Mouse (Mus musculus) heart, adult 2 months (tissue): ENCODE measurements at regions not wholly inside any gene's neighbourhood (a gene's known extent, or its start where the extent isn't known, plus 50 kb on each side); places are given as distances from the start of the nearest gene placed in this dataset.

ENCODE experiments used
- DNase-seq, 2 experiments: peaks; one replicate each; pipeline ENCODE4 v3.0.0; 2021
- H3K27ac ChIP-seq: fragments of 200-600 bp; 2 replicates; pipeline ENCODE4 v1.8.1; 2022
- H3K27me3 ChIP-seq: fragments of 200-500 bp; 2 replicates; pipeline ENCODE4 v1.6.1; 2012; ENCODE audit warnings: mild to moderate bottlenecking, low read length, inconsistent platforms, mixed read lengths; ENCODE audit not compliant: control insufficient read depth, insufficient read depth
- H3K36me3 ChIP-seq: fragments of 200-500 bp; 2 replicates; pipeline ENCODE4 v1.6.1; 2012; ENCODE audit warnings: low read length, inconsistent platforms; ENCODE audit not compliant: control insufficient read depth, insufficient read depth
- H3K4me1 ChIP-seq: fragments of 200-500 bp; 2 replicates; pipeline ENCODE4 v1.6.1; 2011; ENCODE audit warnings: low read length; ENCODE audit not compliant: control insufficient read depth, insufficient read depth
- H3K4me3 ChIP-seq: fragments of 200-600 bp; 2 replicates; pipeline ENCODE4 v1.8.1; 2022
- H3K79me2 ChIP-seq: fragments of 200-500 bp; replicated peaks from 2 replicates; pipeline ENCODE4 v1.6.1; 2012; ENCODE audit warnings: mild to moderate bottlenecking, inconsistent platforms, low read length, moderate library complexity, mixed read lengths; ENCODE audit not compliant: control insufficient read depth, insufficient read depth
- H3K9ac ChIP-seq: fragments of 200-500 bp; 2 replicates; pipeline ENCODE4 v1.6.1; 2012; ENCODE audit warnings: low read depth, mild to moderate bottlenecking, control low read depth, inconsistent platforms, low read length, mixed read lengths
- CTCF ChIP-seq: fragments of 200-600 bp; IDR thresholded peaks from 2 replicates; pipeline ENCODE4 v1.8.1; 2022; ENCODE audit warnings: antibody characterized with exemption, mild to moderate bottlenecking, moderate library complexity
- EP300 ChIP-seq: fragments of 200-500 bp; IDR thresholded peaks from 2 replicates; pipeline ENCODE4 v1.6.1; 2011; ENCODE audit warnings: low read depth, low read length, control low read depth; ENCODE audit not compliant: insufficient read depth
- POLR2A ChIP-seq: fragments of 200-500 bp; IDR thresholded peaks from 2 replicates; pipeline ENCODE4 v1.6.1; 2011; ENCODE audit warnings: mild to moderate bottlenecking, low read depth, low read length, control low read depth; ENCODE audit not compliant: insufficient read depth
- WGBS: fragments of 180-500 bp; shearing (Covaris S2); methylation state at CpG from one replicate; pipeline ENCODE4 v1.1.7; 2018; 5-methylcytosine and 5-hydroxymethylcytosine counted together
- intact Hi-C: fragments of 180-260 bp; cut with DNase I; formaldehyde crosslinking; loops from one replicate; pipeline ENCODE4 v1.15.1; 2025

DNA sequence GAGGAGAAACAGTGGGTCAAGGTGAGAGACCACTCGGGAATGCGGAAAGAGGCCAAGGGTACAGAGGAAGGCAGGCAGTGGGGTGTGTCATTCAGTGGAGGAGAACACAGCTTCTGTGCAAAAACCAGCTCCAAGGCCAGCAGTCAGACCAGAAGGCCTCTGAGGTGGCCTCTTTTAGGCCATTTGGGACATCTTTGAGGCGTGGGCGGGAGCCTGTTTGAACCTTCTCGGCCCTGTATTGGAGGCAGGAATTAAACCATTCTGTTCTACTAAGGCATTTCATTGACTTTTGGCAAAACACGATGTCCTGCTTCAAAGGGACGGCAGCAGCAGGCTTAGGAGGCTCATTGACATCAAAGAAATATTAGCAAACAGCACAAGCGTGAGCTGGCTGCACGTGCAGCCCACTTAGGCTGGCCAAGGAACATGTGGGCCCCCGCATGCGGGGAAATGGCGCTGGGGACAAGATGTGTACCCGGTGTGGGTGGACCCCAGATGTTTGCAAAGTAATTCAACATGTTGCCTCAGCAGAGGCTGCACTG is 190.8 kb upstream of the Zmiz1 start:
- no peaks in the 10 kb centered on the region for H3K4me1 ChIP-seq
- DNase-seq: no peak
- intact Hi-C loops: no loop called here
- no peaks in the 10 kb centered on the region; the same call in 1 of the 2 replicates for H3K27me3 ChIP-seq
- H3K79me2 ChIP-seq: no peaks in the 10 kb centered on the region
- no peaks in the 10 kb centered on the region for H3K36me3 ChIP-seq
- WGBS: 83% methylated on average over 13 of the region's 13 CpGs
- H3K4me3 ChIP-seq: no peak overlapping the region
- TF ChIP-seq CTCF: no peak
- no peak for TF ChIP-seq POLR2A
- TF ChIP-seq EP300: no peak
- no peak overlapping the region for H3K27ac ChIP-seq
- H3K9ac ChIP-seq: no peak overlapping the region

- no peak for TF ChIP-seq POLR2A
- no peak for TF ChIP-seq EP300
- TF ChIP-seq CTCF: no peak
- no peak overlapping the region for H3K27ac ChIP-seq
- H3K27me3 ChIP-seq: no peaks in the 10 kb centered on the region; the same call in 1 of the 2 replicates
- 67% methylated on average over 11 of the region's 11 CpGs for WGBS
- H3K4me3 ChIP-seq: no peak overlapping the region
- H3K79me2 ChIP-seq: no peaks in the 10 kb centered on the region
- intact Hi-C loops: no loop called here
- no peak for DNase-seq
- no peak overlapping the region for H3K9ac ChIP-seq
- no peaks in the 10 kb centered on the region for H3K36me3 ChIP-seq
- no peaks in the 10 kb centered on the region for H3K4me1 ChIP-seq
Measured at GRCm38 (mm10) chr14:25270227-25270876, 188.6 kb upstream of the Zmiz1 start.

- no peak for TF ChIP-seq POLR2A
- no peak for TF ChIP-seq EP300
- no peak overlapping the region for H3K9ac ChIP-seq
- no peaks in the 10 kb centered on the region for H3K27me3 ChIP-seq
- H3K79me2 ChIP-seq: no peaks in the 10 kb centered on the region
- no peaks in the 10 kb centered on the region for H3K36me3 ChIP-seq
- 77% methylated on average over 11 of the region's 11 CpGs for WGBS
- no peak overlapping the region for H3K27ac ChIP-seq
- intact Hi-C loops: no loop called here
- no peaks in the 10 kb centered on the region for H3K4me1 ChIP-seq
- no peak overlapping the region for H3K4me3 ChIP-seq
- no peak for DNase-seq
Measured at GRCm38 (mm10) chr14:25272366-25273156, 186.4 kb upstream of the Zmiz1 start.

- H3K36me3 ChIP-seq: no peaks in the 10 kb centered on the region
- no peak overlapping the region for H3K9ac ChIP-seq
- intact Hi-C loops: no loop called here
- no peak overlapping the region for H3K4me3 ChIP-seq
- no peaks in the 10 kb centered on the region for H3K79me2 ChIP-seq
- no peak overlapping the region for H3K27ac ChIP-seq
- peak in 1 of 2 experiments; percentile 8 for DNase-seq
- no peaks in the 10 kb centered on the region for H3K4me1 ChIP-seq
- no peaks in the 10 kb centered on the region for H3K27me3 ChIP-seq
- TF ChIP-seq POLR2A (no peak), EP300 (no peak), CTCF (no peak)
Measured at GRCm38 (mm10) chr14:25279751-25280150, 179.2 kb upstream of the Zmiz1 start.

GRCm38 (mm10) chr14:25292557-25292956 is 166.4 kb upstream of the Zmiz1 start:
- Histone ChIP-seq H3K27ac (no peak overlapping the region), H3K9ac (no peak overlapping the region), H3K4me1 (peaks cover 5% of the 10 kb centered on the region), H3K27me3 (no peaks in the 10 kb centered on the region), H3K4me3 (no peak overlapping the region), H3K79me2 (no peaks in the 10 kb centered on the region), H3K36me3 (no peaks in the 10 kb centered on the region)
- 68% methylated on average over 1 of the region's 1 CpGs for WGBS
- DNase-seq: peak in 1 of 2 experiments; percentile 5
- TF ChIP-seq POLR2A (no peak), EP300 (no peak), CTCF (no peak)
- intact Hi-C loops: no loop called here

- intact Hi-C loops: no loop called here
Measured at GRCm38 (mm10) chr14:25294226-25294625, 164.8 kb upstream of the Zmiz1 start.

More at GRCm38 (mm10) chr14:25294226-25294625, 164.8 kb upstream of the Zmiz1 start:
- no peaks in the 10 kb centered on the region for H3K27me3 ChIP-seq
- WGBS: 92% methylated on average over 4 of the region's 4 CpGs
- no peak for DNase-seq
- H3K4me1 ChIP-seq: peaks cover 5% of the 10 kb centered on the region
- H3K27ac ChIP-seq: no peak overlapping the region
- TF ChIP-seq EP300 (no peak), CTCF (no peak), POLR2A (no peak)
- H3K79me2 ChIP-seq: no peaks in the 10 kb centered on the region
- H3K9ac ChIP-seq: no peak overlapping the region
- no peak overlapping the region for H3K4me3 ChIP-seq
- no peaks in the 10 kb centered on the region for H3K36me3 ChIP-seq
